Mouse (Mus musculus): ENCODE results near the gene Hps6.

Hps6 gene

DNA sequence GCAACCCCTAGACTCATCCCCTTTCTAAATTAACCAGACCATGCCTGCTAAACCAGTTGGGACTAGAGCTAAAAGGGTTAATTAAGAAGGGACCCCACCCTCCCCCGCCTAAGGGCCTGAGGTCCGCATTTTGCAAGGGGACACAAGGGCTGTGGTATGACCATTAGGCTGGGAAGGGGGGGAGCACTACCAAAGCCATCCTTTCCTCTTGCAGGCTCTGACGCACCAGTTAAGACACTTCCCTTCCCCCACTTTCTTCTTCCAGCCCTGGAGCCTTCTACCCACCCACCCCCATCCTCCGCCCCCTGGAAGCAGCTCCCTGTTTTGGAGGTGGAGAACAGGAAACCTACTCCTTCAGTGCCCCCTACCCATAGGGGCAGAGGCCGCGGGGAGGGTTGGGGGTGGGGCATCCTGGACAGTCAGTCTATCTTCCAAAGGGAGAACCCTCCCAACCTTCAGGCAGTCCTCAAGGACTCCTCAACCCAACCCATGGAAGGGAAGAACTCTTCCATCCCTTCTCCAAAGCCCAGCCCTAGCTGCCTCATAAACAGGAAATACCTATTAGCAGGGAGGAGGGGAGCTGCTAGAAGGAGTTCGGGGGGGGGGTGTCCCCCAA, 42.5 kb downstream of the Hps6 start:
- no peak for DNase-seq (ENCODE audit: low read depth)

DNA sequence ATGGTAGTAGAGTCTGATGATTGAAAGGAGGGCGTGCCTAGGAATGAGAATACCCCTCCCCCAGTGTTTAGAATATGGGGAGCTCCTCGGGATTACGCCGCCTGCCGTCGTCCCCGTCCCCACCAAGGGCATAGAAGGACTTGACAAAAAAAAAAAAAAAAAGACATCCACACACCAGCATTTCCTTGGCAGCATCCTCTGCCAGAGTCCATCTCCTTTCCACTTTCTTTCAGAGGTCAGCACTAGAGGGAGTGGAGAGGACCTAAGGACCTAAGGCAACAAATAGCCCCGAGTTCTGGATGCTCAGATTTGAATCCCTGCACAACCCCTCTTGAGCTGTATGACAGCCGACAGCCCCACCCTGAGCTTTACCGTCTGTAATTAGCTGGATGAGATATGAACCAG, 43.3 kb downstream of the Hps6 start:
- DNase-seq (ENCODE audit: low read depth): no peak

DNA sequence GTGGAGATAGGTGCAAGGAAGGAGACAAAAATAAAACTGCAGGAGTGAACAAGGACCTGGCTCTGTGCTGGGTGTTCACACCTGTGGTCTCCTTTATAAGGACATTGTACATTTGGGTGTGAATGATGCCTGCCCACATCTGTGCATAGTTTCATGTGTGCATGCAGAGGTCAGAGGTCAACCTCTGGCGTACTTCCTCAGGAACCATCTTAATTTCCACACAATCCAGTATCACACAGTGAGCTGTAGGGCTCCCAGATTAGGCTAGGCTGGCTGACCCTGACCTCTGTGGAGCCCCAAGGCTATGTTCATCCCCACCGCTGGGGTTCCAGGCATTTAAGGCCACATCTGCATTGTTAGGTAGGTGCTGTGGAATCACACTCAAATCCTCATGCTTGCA, 44.1 kb downstream of the Hps6 start:
- DNase-seq (ENCODE audit: low read depth): no peak

DNA sequence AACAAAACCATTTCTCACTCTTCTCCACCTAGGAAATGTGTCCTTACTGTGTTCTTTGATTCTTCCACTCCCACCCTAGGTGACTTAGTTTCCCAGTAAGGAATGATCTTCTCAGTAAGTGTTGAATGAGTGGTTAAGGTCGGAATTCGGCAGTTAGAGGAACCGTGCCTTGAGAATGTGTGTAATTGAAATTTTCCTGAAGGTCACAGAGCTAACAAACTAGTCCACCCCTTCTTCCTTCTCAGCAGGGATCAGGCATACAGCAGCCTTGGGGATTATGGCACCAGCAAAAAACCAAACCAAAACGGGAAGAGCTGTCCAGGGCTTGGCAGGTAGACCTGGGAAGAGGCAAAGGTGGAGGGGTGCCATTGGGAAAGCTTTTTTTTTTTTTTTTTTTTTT, 45.8 kb downstream of the Hps6 start:
- DNase-seq (ENCODE audit: low read depth): no peak

DNA sequence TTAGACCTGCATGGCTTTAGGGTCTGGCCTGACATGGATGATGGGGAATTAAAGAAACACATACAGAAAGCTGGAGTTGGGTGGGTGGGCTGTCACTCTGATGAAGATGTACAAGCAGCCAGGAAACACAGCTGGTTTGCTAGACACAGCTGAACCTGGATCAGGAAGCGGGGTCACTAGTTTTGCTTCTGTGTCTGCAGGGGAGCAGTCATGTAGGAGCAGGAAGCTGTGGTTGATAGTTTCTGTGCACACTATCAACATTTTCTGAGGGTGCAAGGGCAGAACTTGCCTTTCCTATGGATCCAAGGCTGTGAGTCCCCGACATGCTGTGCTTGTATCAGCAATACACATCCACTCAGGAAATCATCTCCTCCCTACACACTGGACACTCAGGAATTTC, 47.2 kb downstream of the Hps6 start:
- DNase-seq (ENCODE audit: low read depth): no peak
